Mouse (Mus musculus) T-helper 2 cell (primary cell): ENCODE results near the gene Cant1.

ENCODE experiments used
- in situ Hi-C: fragments of 300-600 bp; cut with MboI, MseI; formaldehyde crosslinking; loops from one replicate; pipeline ENCODE4 v1.15.1; 2025; ENCODE audit warnings: high pct_unique_total_duplicates

The Cant1 gene

GRCm38 (mm10) chr11:118375006-118375405 lies 43.9 kb downstream of the Cant1 start:
- in situ Hi-C loops = loop anchor here (5.0 kb wide), 1 partner anchor 48 kb away; no protein-coding TSS in a partner anchor

DNA sequence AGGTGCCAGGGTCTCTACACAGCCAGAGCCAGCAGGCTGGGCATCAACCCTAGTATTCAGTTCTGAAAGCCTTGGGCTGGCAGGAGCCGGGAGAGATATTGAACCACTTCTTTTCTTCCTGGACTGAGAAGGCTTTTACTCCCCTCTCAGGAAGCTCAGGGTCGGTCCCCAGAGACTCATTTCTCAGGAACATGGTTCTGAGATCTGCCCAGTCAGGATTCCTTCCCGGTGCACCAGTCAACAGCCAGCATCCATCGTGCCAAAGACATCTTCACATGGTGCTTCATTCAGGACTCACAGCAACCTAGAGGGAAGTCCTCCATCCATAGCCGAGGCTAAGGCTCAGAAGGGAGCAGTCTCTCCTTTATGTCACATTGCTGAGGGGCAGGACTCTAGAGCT lies 44.4 kb downstream of the Cant1 start:
- in situ Hi-C loops = no loop called here

- in situ Hi-C loops = no loop called here
Observed at GRCm38 (mm10) chr11:118372641-118373040, 46.2 kb downstream of the Cant1 start.

GRCm38 (mm10) chr11:118371876-118372275 lies 47.0 kb downstream of the Cant1 start:
- in situ Hi-C loops = no loop called here

- in situ Hi-C loops = no loop called here
Observed at GRCm38 (mm10) chr11:118369657-118370056, 49.2 kb downstream of the Cant1 start.

DNA sequence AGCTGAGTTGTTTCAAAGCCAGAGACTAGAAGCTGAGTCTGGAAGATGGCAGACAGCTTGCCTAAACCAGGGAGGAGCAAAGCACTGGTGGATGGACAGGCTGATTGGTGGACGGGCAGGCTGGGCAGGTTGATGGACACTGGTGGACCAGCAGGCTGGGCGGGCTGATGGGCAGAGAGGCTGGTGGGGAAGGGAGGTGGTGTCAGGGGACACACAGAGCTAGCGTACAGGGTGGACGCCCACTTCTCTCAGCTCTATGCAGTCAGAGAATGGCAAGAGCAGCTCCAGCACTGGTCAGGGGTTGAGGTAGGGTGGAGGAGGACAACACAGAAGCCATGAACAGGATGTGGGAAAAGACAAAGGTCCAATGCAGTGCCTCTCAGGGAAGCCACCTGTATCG lies 49.6 kb downstream of the Cant1 start:
- in situ Hi-C loops = no loop called here

DNA sequence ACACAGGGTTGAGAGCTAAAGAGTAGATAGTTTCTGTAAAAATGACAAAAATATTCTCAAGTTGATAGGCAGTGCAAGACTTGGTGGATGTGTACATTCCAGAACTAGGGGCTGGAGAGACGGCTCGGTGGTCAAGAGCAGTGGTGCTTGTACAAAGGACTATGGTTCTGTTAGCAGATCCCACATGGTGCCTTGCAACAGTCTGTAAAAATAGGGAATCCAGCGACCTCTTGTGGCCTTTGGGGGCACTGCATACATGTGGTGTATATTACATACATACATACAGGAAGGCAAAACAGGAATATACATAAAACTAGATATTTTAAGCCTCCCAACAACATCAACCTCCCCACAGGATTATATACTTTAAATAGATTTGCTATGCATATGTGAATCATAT lies 50.6 kb downstream of the Cant1 start:
- in situ Hi-C loops = no loop called here

- in situ Hi-C loops = no loop called here
Observed at GRCm38 (mm10) chr11:118366559-118366958, 52.3 kb downstream of the Cant1 start.

DNA sequence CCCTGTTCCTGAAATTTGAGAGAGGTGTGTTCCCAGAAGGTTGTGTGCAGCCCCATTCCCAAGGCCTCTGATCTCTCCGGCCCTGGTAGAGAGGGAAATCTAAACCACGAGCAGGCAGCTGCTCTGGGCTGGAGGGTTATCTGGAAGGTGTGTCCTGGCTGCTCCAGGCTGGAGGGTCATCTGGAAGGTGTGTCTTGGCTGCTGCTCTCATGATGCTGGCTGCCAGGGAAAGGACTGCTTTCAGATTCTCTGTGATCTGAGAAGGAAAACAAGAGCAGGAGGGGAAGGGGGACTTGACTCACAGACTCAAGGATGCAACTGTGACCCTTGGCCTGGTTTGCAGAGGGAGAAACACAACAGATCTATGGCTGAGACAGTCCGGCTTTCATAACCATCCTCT lies 52.8 kb downstream of the Cant1 start:
- in situ Hi-C loops = no loop called here

DNA sequence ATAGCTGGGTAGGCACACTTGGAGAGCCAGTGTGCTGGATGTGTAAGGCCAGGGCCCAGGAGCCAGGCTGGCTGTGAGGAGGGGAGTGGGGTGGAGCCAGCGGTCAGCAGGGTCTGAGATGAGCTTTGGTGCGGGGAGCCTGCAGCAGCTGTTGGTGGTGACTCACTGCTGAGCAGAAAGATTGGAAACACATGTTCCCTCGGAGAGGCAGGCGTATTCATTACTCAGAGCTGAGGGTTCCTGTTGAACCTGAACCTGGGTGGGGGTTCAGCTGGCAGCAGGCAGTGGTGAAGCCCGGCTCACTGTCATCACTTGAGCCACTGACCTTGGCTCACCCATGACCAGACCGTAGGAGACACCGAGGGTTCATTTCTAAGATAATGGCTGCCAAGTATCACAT lies 53.7 kb downstream of the Cant1 start:
- in situ Hi-C loops = no loop called here

DNA sequence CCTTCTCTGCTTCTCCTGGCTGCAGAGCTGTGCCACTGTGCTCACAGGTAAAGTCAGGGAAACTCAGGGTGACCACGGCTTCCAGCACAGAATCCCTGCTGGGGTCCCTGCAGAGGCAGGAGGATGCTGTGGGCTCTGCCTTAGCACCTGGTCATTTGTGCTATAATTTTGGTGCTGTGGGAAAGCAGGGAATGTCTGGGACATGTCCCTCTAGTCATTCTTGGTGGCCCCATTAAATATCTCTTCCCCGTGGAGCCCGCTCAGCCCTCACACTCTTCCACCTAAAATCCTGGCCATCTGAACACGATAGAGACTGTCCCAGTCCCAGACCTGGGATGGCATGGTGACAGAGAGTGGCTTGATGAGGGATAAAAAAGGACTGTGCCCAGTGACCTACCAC lies 54.9 kb downstream of the Cant1 start:
- in situ Hi-C loops = no loop called here

DNA sequence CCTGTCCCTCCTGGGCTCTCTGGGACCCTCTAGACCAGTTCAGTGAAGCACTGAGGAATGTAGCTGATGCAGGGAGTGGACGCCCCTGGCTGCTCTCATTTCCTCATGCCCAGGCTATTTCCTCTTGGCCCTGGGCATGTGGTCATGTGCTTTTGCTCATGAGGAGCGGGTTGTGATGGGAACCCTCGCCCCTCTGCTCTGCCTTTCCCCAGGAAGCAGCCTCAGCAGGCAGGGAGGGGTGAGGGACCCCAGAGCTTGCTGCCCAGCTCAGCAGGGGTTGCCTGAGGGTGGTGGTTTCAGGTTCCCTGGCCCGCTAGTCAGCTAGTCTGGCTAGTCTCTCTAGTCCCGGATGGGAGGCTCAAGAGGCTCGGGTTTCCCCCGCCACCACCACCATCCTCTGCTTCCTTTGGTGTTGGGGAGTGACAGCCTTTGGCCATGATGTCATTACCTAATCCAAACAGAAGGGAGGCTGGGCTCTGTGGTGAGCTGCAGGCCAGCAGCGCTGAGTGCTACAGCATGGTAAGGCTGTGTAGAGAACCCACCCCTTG lies 55.8 kb downstream of the Cant1 start:
- in situ Hi-C loops = no loop called here

DNA sequence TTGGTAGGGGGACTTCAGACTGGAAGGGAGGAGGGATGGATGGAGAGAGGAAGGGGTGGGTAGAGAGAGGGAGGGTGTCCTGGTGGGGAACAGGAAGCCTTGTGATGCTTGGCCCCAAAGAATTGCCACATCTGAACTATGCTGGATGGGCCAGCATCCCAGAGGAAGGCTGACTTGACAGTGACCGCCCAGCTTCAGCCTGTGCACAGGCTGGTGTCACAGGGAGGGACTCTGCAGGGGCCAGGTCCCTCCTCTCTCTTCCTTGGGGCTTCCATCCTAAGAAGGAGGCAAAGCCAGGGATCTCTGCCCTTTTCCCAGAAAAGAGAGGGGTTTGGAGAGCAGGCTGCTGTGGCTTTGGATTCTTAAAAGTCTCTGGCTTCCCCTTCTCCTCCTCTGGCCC lies 56.4 kb downstream of the Cant1 start:
- in situ Hi-C loops = no loop called here

DNA sequence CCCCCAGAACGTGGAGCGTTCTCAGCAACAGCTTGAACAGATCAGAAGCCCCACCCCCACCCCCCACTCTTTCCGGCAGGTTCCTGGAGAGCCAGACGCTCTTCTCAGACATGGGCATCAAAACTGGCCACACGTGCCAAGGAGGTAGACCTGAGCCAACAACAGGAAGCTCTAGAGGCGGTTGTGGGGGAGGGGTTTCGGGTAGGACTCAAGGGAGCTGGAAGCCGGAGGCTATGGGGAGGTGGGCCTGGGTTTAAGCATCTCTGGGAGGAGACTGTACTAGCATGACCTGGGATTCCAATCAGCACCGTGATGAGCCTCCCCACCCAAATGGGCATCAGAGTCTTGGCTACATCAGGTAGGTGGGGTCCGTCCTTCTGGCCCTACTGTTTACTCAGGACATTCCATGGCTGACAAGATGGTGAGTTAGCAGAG lies 58.0 kb downstream of the Cant1 start:
- in situ Hi-C loops = no loop called here

DNA sequence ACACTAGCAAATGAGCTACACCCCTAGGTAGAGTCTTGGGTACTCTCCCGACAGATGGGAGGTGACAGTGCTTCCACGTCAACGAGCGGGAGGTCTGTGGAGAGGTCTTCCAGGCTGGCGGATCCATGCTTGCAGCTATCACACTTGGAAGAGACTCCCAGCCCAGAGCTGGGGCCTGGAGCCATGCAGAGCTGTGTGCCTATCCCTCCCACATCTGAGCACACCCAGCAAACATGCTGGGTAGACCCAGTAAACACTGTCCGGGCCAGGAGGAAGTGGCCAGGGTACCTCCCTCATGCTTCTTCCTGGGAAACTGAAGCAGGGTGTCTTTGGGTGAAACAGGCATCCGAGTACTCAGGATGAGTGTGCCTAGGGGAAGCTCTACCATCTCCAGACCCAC lies 58.4 kb downstream of the Cant1 start:
- in situ Hi-C loops = no loop called here
